Mouse (Mus musculus) kidney, adult 2 months (tissue): ENCODE data around the gene Trim44.

Source experiments
- CTCF ChIP-seq: fragments of 200-500 bp; conservative IDR thresholded peaks from 2 replicates; pipeline ENCODE4 v1.5.1; 2011; ENCODE audit warnings: low read depth, mild to moderate bottlenecking, control low read depth, low read length, moderate library complexity, mixed read lengths; ENCODE audit not compliant: insufficient read depth, insufficient read length
- POLR2A ChIP-seq: fragments of 200-500 bp; IDR thresholded peaks from one replicate; pipeline ENCODE4 v1.6.1; 2011; ENCODE audit warnings: low read depth, low read length, control low read depth

DNA sequence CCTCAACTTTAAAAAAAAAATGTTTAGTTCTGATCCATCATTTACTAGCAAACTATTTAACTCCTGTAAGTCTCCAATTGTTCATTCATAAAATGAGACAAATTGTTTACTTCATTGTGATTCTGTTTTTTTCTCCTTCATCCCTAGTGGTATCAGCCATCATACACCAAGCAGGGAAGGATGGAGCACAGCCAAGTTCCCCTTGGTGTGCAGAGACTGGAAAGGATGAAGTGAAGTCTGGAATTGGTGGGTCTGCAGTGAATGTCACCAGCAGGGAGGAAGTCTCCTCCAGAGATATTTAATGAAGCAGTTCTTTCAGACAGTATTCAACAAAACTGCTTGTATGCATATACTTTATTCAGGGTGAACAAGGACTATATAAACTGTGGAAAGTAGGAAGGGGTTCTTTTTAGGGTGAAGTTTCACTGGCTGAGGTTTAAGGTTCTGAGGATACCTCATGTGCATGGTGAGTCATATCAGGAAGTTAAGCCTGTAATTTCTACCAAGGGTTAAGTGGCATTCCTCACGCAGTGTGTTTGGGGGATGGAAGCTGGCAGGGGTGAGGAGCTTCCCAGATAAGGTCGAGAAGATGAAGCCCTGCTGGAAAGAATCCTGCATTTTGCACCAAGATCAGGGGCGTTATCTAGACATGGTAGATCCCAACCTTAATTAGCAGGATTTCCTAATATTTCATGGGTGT is 34.1 kb downstream of the Trim44 start:
- TF ChIP-seq POLR2A (no peak), CTCF (no peak)
